Mouse (Mus musculus) stomach, embryonic 16.5 days (tissue): ENCODE results near the gene Cdk15. TPM values are rescaled to one million over a fixed set of nuclear protein-coding genes. Genes with fewer than 3 reads are reported as not detected.

Source experiments
- ATAC-seq: fragments of 200-750 bp; cut with Nextera tagmentation; 2 replicates; pipeline ENCODE4 v1.8.0; 2017; ENCODE audit warnings: moderate number of reproducible peaks, moderate TSS enrichment; ENCODE audit not compliant: insufficient read depth, low FRiP score
- H3K27ac ChIP-seq: fragments of 300-500 bp; sonication (generic); 2 replicates; pipeline ENCODE4 v1.5.1; 2014; ENCODE audit warnings: low read length
- H3K27me3 ChIP-seq: fragments of 300-500 bp; sonication (generic); 2 replicates; pipeline ENCODE4 v1.6.1; 2014; ENCODE audit warnings: low read length, control low read depth, mixed read lengths; ENCODE audit not compliant: control insufficient read depth, insufficient read depth
- H3K36me3 ChIP-seq: fragments of 300-500 bp; sonication (generic); 2 replicates; pipeline ENCODE4 v1.6.1; 2014; ENCODE audit warnings: low read length; ENCODE audit not compliant: control insufficient read depth, insufficient read depth
- H3K4me1 ChIP-seq: fragments of 300-500 bp; sonication (generic); 2 replicates; pipeline ENCODE4 v1.6.1; 2014; ENCODE audit warnings: low read length, control low read depth, mixed read lengths; ENCODE audit not compliant: control insufficient read depth, insufficient read depth
- H3K4me2 ChIP-seq: fragments of 300-500 bp; sonication (generic); 2 replicates; pipeline ENCODE4 v1.6.1; 2014; ENCODE audit warnings: low read depth, low read length, mixed read lengths
- H3K4me3 ChIP-seq: fragments of 300-500 bp; sonication (generic); replicated peaks from 2 replicates; pipeline ENCODE4 v1.5.1; 2014; ENCODE audit warnings: mild to moderate bottlenecking, low read length
- H3K9ac ChIP-seq: fragments of 300-500 bp; sonication (generic); 2 replicates; pipeline ENCODE4 v1.6.1; 2014; ENCODE audit warnings: low read length
- H3K9me3 ChIP-seq: fragments of 300-500 bp; sonication (generic); replicated peaks from 2 replicates; pipeline ENCODE4 v1.6.1; 2016; ENCODE audit warnings: low read length, control low read depth; ENCODE audit not compliant: control insufficient read depth
- WGBS: fragments of 180-500 bp; shearing (Covaris S2); extraction: QIAGEN DNeasy Blood & Tissue Kit; methylation state at CpG from one replicate; pipeline ENCODE4 v1.1.7; 2014; 5-methylcytosine and 5-hydroxymethylcytosine counted together
- polyA plus RNA-seq: library from polyadenylated mRNA; unstranded; fragments of >200 nt; fragmentation: Nextera tagmentation; extraction: Ambion mirVana; gene quantifications from 2 replicates; pipeline ENCODE4 v1.2.1, GENCODE M21; 2015

Cdk15 gene
- polyA plus RNA-seq, 1 experiment from 2014 or later: 0.27 TPM

DNA sequence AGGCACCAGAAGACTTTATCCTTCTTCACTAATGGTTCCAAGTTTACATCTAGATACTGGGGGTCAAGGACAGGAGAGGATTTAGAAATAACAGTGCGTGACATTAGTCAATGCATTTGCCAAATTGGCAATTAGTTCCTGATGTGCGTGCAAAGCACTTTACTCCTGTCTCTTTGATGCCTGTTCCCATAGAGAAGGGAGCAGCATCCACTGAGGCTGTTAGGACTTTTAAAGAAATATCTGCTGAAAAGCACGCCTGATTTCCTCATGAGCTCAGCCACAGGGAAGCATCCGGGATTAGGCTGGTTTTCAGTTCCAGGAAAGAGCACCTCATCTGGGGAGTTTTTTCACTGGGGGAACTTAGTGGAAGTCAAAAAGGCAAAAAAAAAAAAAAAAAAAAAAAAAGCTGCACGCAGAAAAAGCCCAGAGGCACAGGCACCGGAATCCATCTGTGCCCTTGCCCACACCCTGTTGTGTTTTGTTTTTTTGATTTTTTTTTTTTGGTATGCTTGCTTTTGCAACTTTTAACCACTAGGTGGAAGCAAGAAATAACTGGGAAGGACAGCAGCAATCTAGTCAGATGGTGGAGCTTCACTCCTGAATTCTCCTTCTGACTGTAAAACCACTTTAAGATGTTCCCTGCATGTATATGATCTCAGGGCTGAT is 59.8 kb downstream of the Cdk15 start:
- 10% methylated on average over 6 of the region's 6 CpGs for WGBS
- no peak overlapping the region; the same call in 1 of the 2 replicates for H3K4me3 ChIP-seq
- H3K27me3 ChIP-seq: no peaks in the 10 kb centered on the region
- peak overlapping the region; percentile 5; the same call in 1 of the 2 replicates for H3K27ac ChIP-seq
- H3K4me2 ChIP-seq: peak overlapping the region; percentile 41
- ATAC-seq: no peak
- no peak overlapping the region for H3K9ac ChIP-seq
- H3K36me3 ChIP-seq: no peaks in the 10 kb centered on the region
- H3K4me1 ChIP-seq: peaks cover 20% of the 10 kb centered on the region
- no peaks in the 10 kb centered on the region for H3K9me3 ChIP-seq

DNA sequence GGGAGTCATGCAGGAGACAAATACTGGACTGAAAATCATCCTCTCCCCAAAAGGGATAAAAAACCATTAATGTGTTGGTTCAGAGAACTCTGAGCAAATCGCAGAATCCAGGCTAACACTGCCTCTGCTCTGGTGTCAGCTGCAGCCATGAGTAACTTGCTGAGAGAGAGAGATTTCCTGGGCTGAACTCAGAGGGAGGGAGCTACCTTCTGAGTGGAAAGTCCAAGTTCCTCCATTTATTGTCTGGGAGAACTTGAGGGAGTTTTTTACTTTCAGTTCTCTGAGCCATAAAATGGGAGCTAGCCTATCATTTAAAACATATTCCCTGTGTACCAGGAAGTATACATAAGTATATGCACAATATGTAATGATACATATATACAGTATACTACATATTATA is 60.7 kb downstream of the Cdk15 start:
- peaks cover 28% of the 10 kb centered on the region for H3K4me1 ChIP-seq
- ATAC-seq: no peak
- H3K27ac ChIP-seq: no peak overlapping the region
- H3K36me3 ChIP-seq: no peaks in the 10 kb centered on the region
- no peak overlapping the region for H3K4me3 ChIP-seq
- H3K27me3 ChIP-seq: no peaks in the 10 kb centered on the region
- H3K4me2 ChIP-seq: no peak overlapping the region
- WGBS: 81% methylated on average over 1 of the region's 1 CpGs
- no peak overlapping the region for H3K9ac ChIP-seq
- no peaks in the 10 kb centered on the region for H3K9me3 ChIP-seq

DNA sequence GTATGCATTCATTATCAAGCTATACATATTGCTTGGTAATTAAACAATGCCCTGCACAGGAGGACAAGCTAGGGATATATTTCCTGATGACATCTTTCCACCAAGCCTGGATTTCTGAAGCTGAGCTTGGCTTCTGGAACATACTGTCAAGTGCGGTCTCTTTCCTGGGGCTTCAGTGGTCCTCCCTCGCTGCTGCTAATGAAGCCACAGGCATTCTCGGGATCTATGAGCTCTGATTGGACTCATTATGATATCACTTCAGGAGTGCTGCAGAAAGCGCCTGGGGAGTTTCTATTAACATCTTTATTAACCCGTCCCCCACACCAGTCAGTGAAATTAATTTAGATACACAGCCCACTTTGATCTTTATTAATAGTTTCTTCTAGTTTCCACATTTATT is 62.2 kb downstream of the Cdk15 start:
- no peaks in the 10 kb centered on the region for H3K9me3 ChIP-seq
- H3K9ac ChIP-seq: no peak overlapping the region
- ATAC-seq: no peak
- H3K4me2 ChIP-seq: no peak overlapping the region
- no peaks in the 10 kb centered on the region for H3K27me3 ChIP-seq
- peaks cover 31% of the 10 kb centered on the region for H3K4me1 ChIP-seq
- WGBS: 78% methylated on average over 5 of the region's 5 CpGs
- no peak overlapping the region for H3K27ac ChIP-seq
- H3K36me3 ChIP-seq: no peaks in the 10 kb centered on the region
- no peak overlapping the region for H3K4me3 ChIP-seq

DNA sequence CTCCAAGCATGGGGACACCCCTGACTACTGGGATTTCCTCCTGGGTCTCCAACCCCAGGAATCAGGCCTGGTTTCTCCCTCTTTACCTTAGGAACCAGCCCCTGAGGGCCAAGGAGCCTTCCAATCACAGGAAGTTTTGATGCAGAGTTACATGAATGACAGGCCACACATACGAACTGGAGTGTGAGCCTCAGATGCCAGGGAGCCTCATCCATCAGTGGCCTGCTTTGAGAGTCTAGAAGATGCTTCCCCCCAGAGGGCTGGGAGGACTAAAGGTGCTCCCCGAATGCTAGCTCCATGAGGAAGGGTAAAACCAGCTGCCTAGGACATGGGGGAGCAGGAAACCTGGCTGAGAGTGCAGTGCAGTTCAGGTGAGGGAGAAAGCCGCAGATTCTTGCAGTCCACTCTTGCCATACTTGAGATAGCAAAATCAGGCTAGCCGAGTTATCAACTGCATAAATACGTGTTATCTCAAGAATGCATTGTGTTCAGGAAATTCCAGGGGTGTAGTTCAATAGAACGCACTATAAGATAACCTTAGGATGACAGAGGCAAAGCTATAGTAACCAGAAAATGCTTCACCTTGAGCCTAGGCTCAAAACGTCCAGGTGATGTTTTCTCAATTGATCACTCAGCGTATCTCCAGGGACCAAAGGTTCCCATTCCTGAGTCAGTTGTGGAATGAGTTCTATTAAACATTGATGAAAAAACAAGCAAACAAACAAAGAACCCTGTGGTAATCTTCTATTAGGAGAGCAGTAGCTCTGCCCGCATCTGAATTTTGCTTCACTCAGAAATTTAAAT is 64.6 kb downstream of the Cdk15 start:
- Histone ChIP-seq H3K4me2 (no peak overlapping the region), H3K9me3 (no peaks in the 10 kb centered on the region), H3K36me3 (no peaks in the 10 kb centered on the region), H3K27me3 (no peaks in the 10 kb centered on the region), H3K4me1 (peaks cover 18% of the 10 kb centered on the region), H3K27ac (no peak overlapping the region), H3K9ac (no peak overlapping the region), H3K4me3 (no peak overlapping the region)
- WGBS: 44% methylated on average over 9 of the region's 9 CpGs
- ATAC-seq: 0 out of 2 replicates have a peak, but pooled peaks have one; percentile 25

GRCm38 (mm10) chr1:59321880-59322836 is 65.5 kb downstream of the Cdk15 start:
- H3K27ac ChIP-seq: peak overlapping the region; percentile 36
- 0 out of 2 replicates have a peak overlapping the region, but pooled peaks have one; percentile 21 for H3K9ac ChIP-seq
- no peaks in the 10 kb centered on the region for H3K27me3 ChIP-seq
- no peaks in the 10 kb centered on the region for H3K9me3 ChIP-seq
- no peak overlapping the region for H3K4me3 ChIP-seq
- no peak; the same call in 1 of the 2 replicates for ATAC-seq
- peaks cover 15% of the 10 kb centered on the region for H3K4me1 ChIP-seq
- WGBS: 38% methylated on average over 9 of the region's 9 CpGs
- H3K4me2 ChIP-seq: no peak overlapping the region
- H3K36me3 ChIP-seq: no peaks in the 10 kb centered on the region

DNA sequence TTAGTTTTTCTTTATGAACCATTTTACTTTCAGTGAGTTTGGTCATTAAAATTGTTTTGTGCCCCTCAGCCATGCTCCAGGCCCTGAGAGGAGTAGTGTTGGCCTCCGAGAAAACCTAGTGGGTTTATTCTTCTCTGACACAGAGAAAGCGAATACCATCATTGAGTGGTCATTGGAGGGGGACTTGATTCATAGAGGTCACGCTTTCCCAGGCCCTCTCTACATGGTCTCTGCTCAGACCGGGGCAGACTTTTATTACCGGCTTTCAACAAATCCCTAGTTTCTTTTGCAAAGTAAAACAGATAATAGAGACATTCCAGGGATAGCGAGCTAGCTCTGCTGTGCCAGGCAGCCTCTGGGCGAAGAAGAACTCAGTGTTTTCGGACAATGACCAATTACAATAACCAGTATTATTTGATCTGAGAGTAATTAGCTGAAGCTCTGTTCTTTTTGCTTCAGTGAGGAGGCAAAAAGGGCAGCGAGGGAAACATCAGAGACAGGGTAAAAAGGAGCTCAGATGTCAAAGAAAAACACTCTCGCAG is 70.2 kb downstream of the Cdk15 start:
- H3K4me3 ChIP-seq: no peak overlapping the region
- no peaks in the 10 kb centered on the region for H3K27me3 ChIP-seq
- H3K9me3 ChIP-seq: no peaks in the 10 kb centered on the region
- H3K4me1 ChIP-seq: peaks cover 7% of the 10 kb centered on the region
- H3K36me3 ChIP-seq: no peaks in the 10 kb centered on the region
- ATAC-seq: no peak
- no peak overlapping the region for H3K4me2 ChIP-seq
- no peak overlapping the region for H3K27ac ChIP-seq
- no peak overlapping the region for H3K9ac ChIP-seq
- 60% methylated on average over 10 of the region's 10 CpGs for WGBS

- H3K9me3 ChIP-seq: no peaks in the 10 kb centered on the region
- no peak for ATAC-seq
- H3K36me3 ChIP-seq: no peaks in the 10 kb centered on the region
- no peak overlapping the region for H3K4me2 ChIP-seq
- H3K9ac ChIP-seq: no peak overlapping the region
- 0 out of 2 replicates have a peak, but pooled peaks cover 14% of the 10 kb centered on the region for H3K4me1 ChIP-seq
- no peaks in the 10 kb centered on the region for H3K27me3 ChIP-seq
- 36% methylated on average over 13 of the region's 13 CpGs for WGBS
- no peak overlapping the region for H3K27ac ChIP-seq
- H3K4me3 ChIP-seq: no peak overlapping the region
These were observed 76.2 kb downstream of the Cdk15 start for GRCm38 (mm10) chr1:59332737-59333385.

DNA sequence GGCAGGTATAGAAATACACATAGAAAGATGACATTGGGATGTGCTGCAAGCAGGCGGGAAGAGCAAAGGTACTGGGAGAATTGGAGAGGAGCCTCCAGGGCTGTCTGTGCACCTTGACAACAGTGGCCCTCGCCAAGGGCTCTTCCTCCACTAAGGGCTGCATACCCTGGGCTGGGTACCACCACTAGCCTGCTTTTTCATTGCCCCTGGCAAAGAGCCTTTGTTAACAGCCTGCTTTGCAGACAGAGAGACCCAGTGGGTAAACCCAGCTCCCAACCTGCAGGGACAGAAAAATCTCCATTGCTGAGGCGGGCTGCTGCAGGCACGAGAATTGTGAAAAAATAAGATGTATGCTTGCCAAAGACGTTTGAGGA is 76.7 kb downstream of the Cdk15 start:
- no peak overlapping the region for H3K4me2 ChIP-seq
- no peak overlapping the region for H3K4me3 ChIP-seq
- no peaks in the 10 kb centered on the region for H3K9me3 ChIP-seq
- H3K9ac ChIP-seq: no peak overlapping the region
- H3K27ac ChIP-seq: no peak overlapping the region
- WGBS: 57% methylated on average over 5 of the region's 5 CpGs
- 0 out of 2 replicates have a peak, but pooled peaks cover 14% of the 10 kb centered on the region for H3K4me1 ChIP-seq
- no peak for ATAC-seq
- H3K36me3 ChIP-seq: no peaks in the 10 kb centered on the region
- no peaks in the 10 kb centered on the region for H3K27me3 ChIP-seq
